Mouse (Mus musculus): ENCODE results near the gene Plce1.

Plce1 gene

GRCm38 (mm10) chr19:38480731-38481621, at the start of gene Plce1:
Plce1 (plus strand) TSS chr19:38481109.
- DNase-seq (ENCODE audit: low read depth, low spot score): no peak

- DNase-seq (ENCODE audit: low read depth, low spot score): no peak
Measured at GRCm38 (mm10) chr19:38431326-38431725, 49.6 kb upstream of the Plce1 start.

DNA sequence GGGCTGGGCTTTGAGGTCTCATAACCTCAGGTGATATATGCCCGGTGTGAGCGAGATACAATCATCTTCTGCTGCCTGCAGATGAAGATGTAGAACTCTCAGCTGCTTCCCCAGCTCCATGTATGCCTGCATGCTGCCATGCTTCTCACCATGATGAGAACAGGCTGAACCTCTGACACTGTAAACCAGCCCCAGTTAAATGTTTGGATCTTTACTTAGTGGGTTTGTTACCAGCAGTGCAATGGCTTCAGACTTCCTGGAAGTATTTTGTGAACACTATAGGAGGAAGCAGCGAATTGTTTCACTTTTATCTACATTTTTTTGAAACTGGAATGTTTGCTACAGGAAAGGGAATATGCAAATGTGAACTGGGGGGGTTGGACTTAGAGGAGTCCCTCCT, 48.9 kb upstream of the Plce1 start:
- no peak for DNase-seq (ENCODE audit: low read depth, low spot score)

GRCm38 (mm10) chr19:38433381-38433780, 47.5 kb upstream of the Plce1 start:
- no peak for DNase-seq (ENCODE audit: low read depth, low spot score)

DNA sequence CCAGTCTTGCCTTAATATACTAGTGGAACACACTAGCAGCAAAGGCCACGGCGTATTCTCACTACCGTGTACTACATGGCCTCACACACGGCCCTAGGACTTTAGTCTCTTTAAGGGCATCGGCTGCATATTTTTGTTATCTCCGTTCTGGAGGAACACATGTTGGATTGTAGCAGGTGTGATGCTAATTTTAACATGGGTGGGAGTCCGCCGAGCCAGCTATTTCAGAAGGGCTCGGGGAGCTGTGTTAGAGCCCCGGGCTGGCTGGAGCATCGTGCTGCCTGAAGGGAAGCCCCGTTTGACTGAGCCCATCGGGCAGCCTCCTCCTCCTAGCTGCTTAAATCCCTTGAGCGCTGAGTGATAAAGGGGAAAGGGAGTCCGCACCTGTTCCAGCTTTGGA, 45.7 kb upstream of the Plce1 start:
- no peak for DNase-seq (ENCODE audit: low read depth, low spot score)

DNA sequence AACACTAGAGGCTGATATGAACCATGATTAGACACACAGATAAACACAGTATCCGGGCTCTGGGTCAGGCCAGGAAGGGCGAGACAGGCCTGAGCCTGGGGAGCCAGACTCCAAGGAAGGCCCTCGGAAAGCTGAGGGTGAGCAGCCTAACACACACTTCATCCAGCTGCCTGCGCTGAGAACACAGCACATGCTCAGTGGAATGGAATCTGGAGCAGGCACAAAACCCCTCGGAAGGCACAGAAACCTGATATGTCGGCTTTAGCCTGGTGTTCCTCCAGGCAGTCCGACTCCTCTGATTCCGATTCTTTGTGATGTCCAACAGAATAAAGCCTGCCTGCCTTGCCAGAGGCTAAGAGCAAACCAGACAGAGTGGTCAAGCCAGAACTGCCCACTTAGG, 39.0 kb upstream of the Plce1 start:
- no peak for DNase-seq (ENCODE audit: low read depth, low spot score)

GRCm38 (mm10) chr19:38445758-38446157, 35.2 kb upstream of the Plce1 start:
- DNase-seq (ENCODE audit: low read depth, low spot score): no peak

- no peak for DNase-seq (ENCODE audit: low read depth, low spot score)
Measured at GRCm38 (mm10) chr19:38455228-38455627, 25.7 kb upstream of the Plce1 start.

DNA sequence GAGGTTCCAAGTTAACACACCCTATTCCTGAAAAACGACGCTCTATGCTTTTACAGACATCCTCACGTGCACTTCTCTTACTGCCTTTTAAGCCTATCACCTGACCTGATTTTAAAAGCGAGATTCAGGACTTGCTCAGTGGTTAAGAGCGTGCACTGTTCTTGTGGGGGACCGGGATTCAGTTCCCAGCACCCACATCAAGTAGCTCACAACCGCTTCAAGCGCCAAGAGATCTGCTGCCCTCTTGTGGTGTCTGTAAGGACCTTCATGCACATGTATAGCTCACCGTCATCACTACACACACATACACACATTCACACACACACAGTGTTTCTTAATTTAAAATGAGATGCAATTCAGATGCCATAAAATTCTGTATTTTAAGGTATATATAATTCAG, 21.9 kb upstream of the Plce1 start:
- no peak for DNase-seq (ENCODE audit: low read depth, low spot score)

DNA sequence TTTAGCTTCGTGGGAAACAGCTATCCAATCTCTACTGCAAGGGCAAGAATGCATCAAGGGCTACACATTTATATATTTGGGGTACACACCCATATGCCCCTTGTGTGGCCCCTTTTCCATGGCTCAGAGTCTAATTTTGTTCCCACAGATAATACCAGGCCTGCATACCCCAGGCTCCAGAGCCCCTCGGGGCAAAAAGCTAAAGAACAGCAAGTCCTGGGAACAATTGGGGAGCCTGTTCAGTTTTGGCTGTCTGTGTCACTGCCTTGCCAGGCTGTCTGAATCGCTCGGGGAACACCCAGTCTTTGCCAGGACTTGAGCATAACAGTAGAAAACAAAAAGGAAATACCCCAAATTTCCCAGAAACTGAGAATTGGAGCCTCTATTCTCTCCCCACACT, 20.2 kb upstream of the Plce1 start:
- no peak for DNase-seq (ENCODE audit: low read depth, low spot score)

GRCm38 (mm10) chr19:38470257-38470893, 10.5 kb upstream of the Plce1 start:
- no peak for DNase-seq (ENCODE audit: low read depth, low spot score)

GRCm38 (mm10) chr19:38475394-38475793, 5.5 kb upstream of the Plce1 start:
- no peak for DNase-seq (ENCODE audit: low read depth, low spot score)

DNA sequence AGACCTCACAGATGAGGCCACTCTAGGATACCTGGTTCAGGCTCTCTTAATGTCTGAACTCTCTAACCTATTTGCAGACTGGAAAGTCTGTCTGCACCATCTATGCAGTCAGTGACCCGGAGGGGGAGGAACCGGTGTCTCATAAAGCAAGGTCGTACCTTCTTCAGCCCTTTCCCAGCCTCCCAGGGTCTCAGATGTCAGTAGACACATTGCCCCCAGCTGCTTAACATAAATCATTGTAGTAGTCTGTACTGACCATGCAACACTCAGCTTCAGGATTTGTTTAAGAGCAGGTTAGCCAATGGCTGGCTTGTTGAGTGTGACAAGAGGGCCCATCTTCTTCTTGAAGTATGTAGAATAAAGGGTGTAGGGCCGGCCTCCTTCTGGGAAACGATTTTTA, 2.6 kb upstream of the Plce1 start:
- no peak for DNase-seq (ENCODE audit: low read depth, low spot score)

GRCm38 (mm10) chr19:38478948-38479347, 2.0 kb upstream of the Plce1 start:
- DNase-seq (ENCODE audit: low read depth, low spot score): no peak

DNA sequence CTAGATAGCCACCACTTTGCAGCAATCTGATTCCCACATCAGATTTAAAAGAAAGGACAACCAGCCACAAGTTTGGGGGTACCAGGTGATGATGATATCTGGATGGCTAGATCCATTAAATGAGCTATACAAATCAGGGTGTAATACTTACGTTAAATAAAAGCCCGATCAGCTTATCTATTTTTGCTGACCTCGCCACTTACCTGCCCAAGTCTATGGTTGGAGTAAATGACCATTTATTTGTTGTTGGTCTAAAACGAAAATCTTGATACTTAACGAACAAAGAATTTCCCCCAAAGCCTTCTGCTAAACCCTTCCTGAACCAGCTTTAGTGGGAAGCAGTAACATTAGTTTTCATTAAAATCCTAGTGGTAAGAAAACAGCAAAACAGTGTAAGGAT, 1.4 kb upstream of the Plce1 start:
- DNase-seq (ENCODE audit: low read depth, low spot score): no peak

DNA sequence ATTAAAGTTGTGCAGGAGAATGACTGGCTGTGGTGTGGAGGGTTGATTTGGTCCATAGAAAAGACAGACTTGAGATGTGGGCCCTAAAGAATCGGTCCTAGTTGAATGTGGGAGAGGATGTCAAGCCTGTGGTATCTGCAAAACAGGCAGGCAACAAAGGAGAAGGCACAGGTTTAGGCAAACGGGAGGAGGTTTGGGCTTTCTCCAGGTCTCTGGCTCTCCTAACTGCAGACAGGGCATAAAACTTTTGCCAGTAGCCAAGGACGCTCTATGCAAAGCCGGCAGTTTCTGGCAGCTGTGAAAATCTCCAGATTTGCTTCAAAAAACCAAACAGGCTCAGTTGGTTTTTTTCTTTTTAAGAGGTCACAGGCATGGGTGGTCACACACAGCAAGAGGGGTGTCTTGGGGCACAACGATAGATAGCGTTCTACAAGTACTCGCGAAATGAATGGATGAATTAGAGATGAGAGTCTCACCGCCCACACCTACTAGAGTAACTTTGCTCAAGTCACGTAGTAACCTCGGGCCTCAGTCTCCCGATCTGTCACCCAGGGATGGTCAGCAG, 671 bp upstream of the Plce1 start:
- no peak for DNase-seq (ENCODE audit: low read depth, low spot score)

- DNase-seq (ENCODE audit: low read depth, low spot score): no peak
Measured at GRCm38 (mm10) chr19:38481906-38482305, 997 bp downstream of the Plce1 start.

- DNase-seq (ENCODE audit: low read depth, low spot score): no peak
Measured at GRCm38 (mm10) chr19:38482406-38483181, 1.7 kb downstream of the Plce1 start.

DNA sequence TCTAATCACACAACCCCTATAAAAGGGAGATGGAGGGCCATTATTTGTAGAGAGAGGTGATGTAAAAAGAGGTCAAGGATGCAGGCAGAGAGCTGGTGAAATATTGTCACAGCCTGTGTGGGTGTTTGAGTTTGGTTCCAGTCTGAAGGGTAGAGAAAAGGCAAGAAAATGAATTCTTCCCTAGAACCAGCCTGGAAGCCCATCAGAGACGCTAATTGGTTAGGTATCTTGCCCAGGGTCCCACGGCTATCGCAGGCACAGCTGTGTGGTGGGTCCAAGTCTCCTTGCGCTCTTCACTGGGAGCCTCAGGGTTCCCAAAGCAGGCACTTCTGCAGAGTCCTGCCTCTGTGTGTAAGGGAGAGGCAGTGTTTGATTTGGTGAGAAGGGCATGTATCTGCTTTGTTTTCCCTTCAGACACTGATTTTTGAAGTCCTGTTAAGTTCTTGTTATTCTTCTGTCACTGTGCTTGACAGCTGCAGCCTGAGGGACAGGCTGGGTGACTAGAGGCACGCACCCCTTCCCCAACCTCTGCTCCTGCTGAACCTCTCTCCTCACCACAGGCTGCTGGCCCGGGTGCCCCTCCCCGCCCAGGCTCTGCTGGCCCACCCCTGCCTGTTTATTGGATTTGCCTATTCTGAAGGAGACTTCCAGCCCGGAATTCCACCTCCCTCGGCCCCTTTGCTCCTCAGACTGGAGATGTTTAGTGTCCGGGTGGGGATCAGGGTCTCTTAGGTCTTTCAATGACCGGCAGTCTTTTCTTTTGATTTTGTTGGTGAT, 5.1 kb downstream of the Plce1 start:
- no peak for DNase-seq (ENCODE audit: low read depth, low spot score)

DNA sequence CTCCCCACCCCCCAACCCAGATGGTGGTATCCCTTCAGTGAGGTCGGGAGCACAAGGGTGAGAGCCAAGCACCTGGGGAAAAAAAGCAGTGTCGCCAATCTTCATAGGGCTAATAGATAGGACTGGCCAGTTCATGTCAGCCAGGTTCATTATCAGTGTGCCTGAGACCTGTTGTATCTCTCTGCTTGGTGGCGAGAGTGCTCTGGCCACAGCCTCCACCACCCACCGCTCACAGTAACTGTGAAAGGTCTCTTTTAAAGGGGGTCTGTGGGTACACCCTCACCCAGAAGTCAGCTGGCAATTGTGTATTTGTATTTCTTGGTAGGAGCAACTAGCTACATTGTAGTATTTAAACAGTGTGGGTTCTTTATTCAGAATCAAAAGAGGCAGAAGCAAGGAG, 6.6 kb downstream of the Plce1 start:
- DNase-seq (ENCODE audit: low read depth, low spot score): no peak
